Mouse (Mus musculus): ENCODE data around the gene Arpc5.
"Not testable (repeated sequence)": the region's sequence is repeated elsewhere in the genome, so short reads cannot be mapped to it uniquely, and the experiment has no call there.

Gene Arpc5

GRCm38 (mm10) chr1:152779071-152779737 lies 12.9 kb downstream of the Arpc5 start:
- peak; percentile 43 to 69 for DNase-seq (ENCODE audit: low spot score in 2 of 2)

- no peak for DNase-seq (ENCODE audit: low spot score in 2 of 2)
These were observed 18.3 kb downstream of the Arpc5 start for GRCm38 (mm10) chr1:152784620-152785019.

GRCm38 (mm10) chr1:152785446-152785845 lies 19.1 kb downstream of the Arpc5 start:
- not testable (repeated sequence) for DNase-seq (ENCODE audit: low spot score in 2 of 2)

GRCm38 (mm10) chr1:152786953-152787352 lies 20.6 kb downstream of the Arpc5 start:
- DNase-seq (ENCODE audit: low spot score in 2 of 2) = no peak

- no peak for DNase-seq (ENCODE audit: low spot score in 2 of 2)
These were observed 21.8 kb downstream of the Arpc5 start for GRCm38 (mm10) chr1:152788121-152788660.

GRCm38 (mm10) chr1:152790254-152790653 lies 23.9 kb downstream of the Arpc5 start:
- peak in 1 of 2 experiments; percentile 26 for DNase-seq (ENCODE audit: low spot score in 2 of 2)

GRCm38 (mm10) chr1:152790821-152791220 lies 24.5 kb downstream of the Arpc5 start:
- no peak for DNase-seq (ENCODE audit: low spot score in 2 of 2)

- no peak for DNase-seq (ENCODE audit: low spot score in 2 of 2)
These were observed 24.9 kb downstream of the Arpc5 start for GRCm38 (mm10) chr1:152791269-152791668.

- DNase-seq (ENCODE audit: low spot score in 2 of 2) = no peak
These were observed 26.6 kb downstream of the Arpc5 start for GRCm38 (mm10) chr1:152792736-152793494.

- DNase-seq (ENCODE audit: low spot score in 2 of 2) = no peak
These were observed 27.3 kb downstream of the Arpc5 start for GRCm38 (mm10) chr1:152793495-152794130.

GRCm38 (mm10) chr1:152795688-152796255 lies 29.4 kb downstream of the Arpc5 start:
- no peak for DNase-seq (ENCODE audit: low spot score in 2 of 2)

GRCm38 (mm10) chr1:152796683-152797263 lies 30.4 kb downstream of the Arpc5 start:
- no peak for DNase-seq (ENCODE audit: low spot score in 2 of 2)

- no peak for DNase-seq (ENCODE audit: low spot score in 2 of 2)
These were observed 31.8 kb downstream of the Arpc5 start for GRCm38 (mm10) chr1:152798125-152798524.

- DNase-seq (ENCODE audit: low spot score in 2 of 2) = no peak
These were observed 33.6 kb downstream of the Arpc5 start, which contains the start of gene Ncf2 for GRCm38 (mm10) chr1:152799897-152800296. Gene Ncf2, plus strand, starts transcription at chr1:152800194.

GRCm38 (mm10) chr1:152800633-152801176 lies 34.4 kb downstream of the Arpc5 start:
- DNase-seq (ENCODE audit: low spot score in 2 of 2) = no peak

GRCm38 (mm10) chr1:152804907-152805306 lies 38.6 kb downstream of the Arpc5 start:
- no peak for DNase-seq (ENCODE audit: low spot score in 2 of 2)

- no peak for DNase-seq (ENCODE audit: low spot score in 2 of 2)
These were observed 41.5 kb downstream of the Arpc5 start for GRCm38 (mm10) chr1:152807619-152808391.

- no peak for DNase-seq (ENCODE audit: low spot score in 2 of 2)
These were observed 42.0 kb downstream of the Arpc5 start for GRCm38 (mm10) chr1:152808392-152808680.

- no peak for DNase-seq (ENCODE audit: low spot score in 2 of 2)
These were observed 43.4 kb downstream of the Arpc5 start for GRCm38 (mm10) chr1:152809541-152810252.
